Mouse (Mus musculus): ENCODE data around the gene Bpifa1. TPM values are rescaled to one million over a fixed set of nuclear protein-coding genes. Genes with fewer than 3 reads are reported as not detected.
"Not testable (repeated sequence)": the region's sequence is repeated elsewhere in the genome, so short reads cannot be mapped to it uniquely, and the experiment has no call there.

Bpifa1 gene
- polyA plus RNA-seq, 1 experiment from 2014 or later, result not detected

DNA sequence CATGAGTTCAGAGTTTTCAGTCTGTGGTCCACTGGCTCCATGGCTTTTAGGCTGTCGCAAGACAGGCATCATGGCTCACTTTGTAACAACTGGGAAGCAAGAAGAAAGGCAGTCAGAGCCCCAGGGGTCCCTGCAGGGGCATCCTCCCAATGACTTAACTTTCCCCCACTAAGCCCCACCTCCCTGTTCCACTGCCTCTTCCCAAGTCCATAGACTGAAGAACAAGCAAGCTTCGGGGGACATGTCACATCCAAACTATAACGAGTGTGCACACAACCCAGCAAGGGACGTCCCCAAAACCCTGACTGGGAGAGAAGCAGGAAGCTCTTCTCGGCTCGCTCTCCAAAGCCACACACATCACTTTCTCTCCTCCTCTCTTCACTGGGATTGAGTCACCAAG, 28.9 kb downstream of the Bpifa1 start:
- no peak for ATAC-seq
- Histone ChIP-seq H3K4me2 (ENCODE audit: low read length) (no peak overlapping the region), H3K27ac (ENCODE audit: low read length) (no peak overlapping the region), H3K4me1 (replicated peaks; ENCODE audit: control insufficient read depth, insufficient read depth, low read length) (no peaks in the 10 kb centered on the region), H3K9me3 (ENCODE audit: control insufficient read depth, low read length) (no peaks in the 10 kb centered on the region), H3K27me3 (replicated peaks; ENCODE audit: control insufficient read depth, insufficient read depth, low read length) (no peaks in the 10 kb centered on the region), H3K9ac (replicated peaks; ENCODE audit: low read depth, low read length) (no peak overlapping the region), H3K36me3 (ENCODE audit: control insufficient read depth, insufficient read depth) (no peaks in the 10 kb centered on the region), H3K4me3 (replicated peaks; ENCODE audit: low read length) (no peak overlapping the region)
- WGBS, result 77% methylated on average over 6 of the region's 6 CpGs

GRCm38 (mm10) chr2:154173313-154173712, 30.6 kb downstream of the Bpifa1 start:
- Histone ChIP-seq H3K4me1 (replicated peaks; ENCODE audit: control insufficient read depth, insufficient read depth, low read length) (no peaks in the 10 kb centered on the region), H3K9ac (replicated peaks; ENCODE audit: low read depth, low read length) (no peak overlapping the region), H3K27ac (ENCODE audit: low read length) (no peak overlapping the region), H3K4me3 (replicated peaks; ENCODE audit: low read length) (no peak overlapping the region), H3K36me3 (ENCODE audit: control insufficient read depth, insufficient read depth) (no peaks in the 10 kb centered on the region), H3K9me3 (ENCODE audit: control insufficient read depth, low read length) (no peaks in the 10 kb centered on the region), H3K4me2 (ENCODE audit: low read length) (no peak overlapping the region), H3K27me3 (replicated peaks; ENCODE audit: control insufficient read depth, insufficient read depth, low read length) (no peaks in the 10 kb centered on the region)
- WGBS, result 46% methylated on average over 1 of the region's 1 CpGs
- no peak for ATAC-seq

GRCm38 (mm10) chr2:154181900-154182299, 39.2 kb downstream of the Bpifa1 start:
- 82% methylated on average over 7 of the region's 7 CpGs for WGBS

DNA sequence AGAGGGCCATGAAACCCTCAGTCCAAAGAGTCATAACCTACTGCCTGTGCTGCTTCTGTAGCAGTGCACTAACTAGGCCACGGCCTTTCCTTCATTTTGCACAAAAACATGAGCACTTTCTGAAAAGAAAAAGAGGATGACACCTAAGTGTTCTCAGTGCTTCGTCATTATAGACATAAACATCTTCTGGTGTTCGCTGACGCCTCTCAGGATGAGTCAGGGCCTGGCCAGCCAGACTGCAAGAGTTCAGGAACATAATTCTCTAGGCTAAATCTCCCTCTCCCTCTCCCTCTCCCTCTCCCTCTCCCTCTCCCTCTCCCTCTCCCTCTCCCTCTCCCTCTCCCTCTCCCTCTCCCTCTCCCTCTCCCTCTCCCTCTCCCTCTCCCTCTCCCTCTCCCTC, 40.4 kb downstream of the Bpifa1 start:
- not testable (repeated sequence) for H3K36me3 ChIP-seq (ENCODE audit: control insufficient read depth, insufficient read depth); ATAC-seq; H3K27me3 ChIP-seq (replicated peaks; ENCODE audit: control insufficient read depth, insufficient read depth, low read length); H3K27ac ChIP-seq (ENCODE audit: low read length); H3K4me2 ChIP-seq (ENCODE audit: low read length); H3K9me3 ChIP-seq (ENCODE audit: control insufficient read depth, low read length); H3K9ac ChIP-seq (replicated peaks; ENCODE audit: low read depth, low read length); H3K4me1 ChIP-seq (replicated peaks; ENCODE audit: control insufficient read depth, insufficient read depth, low read length); H3K4me3 ChIP-seq (replicated peaks; ENCODE audit: low read length)
- 78% methylated on average over 4 of the region's 4 CpGs for WGBS

More at GRCm38 (mm10) chr2:154181900-154182299, 39.2 kb downstream of the Bpifa1 start:
- not testable (repeated sequence) for ATAC-seq; H3K4me1 ChIP-seq (replicated peaks; ENCODE audit: control insufficient read depth, insufficient read depth, low read length); H3K4me2 ChIP-seq (ENCODE audit: low read length); H3K27me3 ChIP-seq (replicated peaks; ENCODE audit: control insufficient read depth, insufficient read depth, low read length); H3K4me3 ChIP-seq (replicated peaks; ENCODE audit: low read length); H3K9me3 ChIP-seq (ENCODE audit: control insufficient read depth, low read length); H3K27ac ChIP-seq (ENCODE audit: low read length); H3K36me3 ChIP-seq (ENCODE audit: control insufficient read depth, insufficient read depth); H3K9ac ChIP-seq (replicated peaks; ENCODE audit: low read depth, low read length)

DNA sequence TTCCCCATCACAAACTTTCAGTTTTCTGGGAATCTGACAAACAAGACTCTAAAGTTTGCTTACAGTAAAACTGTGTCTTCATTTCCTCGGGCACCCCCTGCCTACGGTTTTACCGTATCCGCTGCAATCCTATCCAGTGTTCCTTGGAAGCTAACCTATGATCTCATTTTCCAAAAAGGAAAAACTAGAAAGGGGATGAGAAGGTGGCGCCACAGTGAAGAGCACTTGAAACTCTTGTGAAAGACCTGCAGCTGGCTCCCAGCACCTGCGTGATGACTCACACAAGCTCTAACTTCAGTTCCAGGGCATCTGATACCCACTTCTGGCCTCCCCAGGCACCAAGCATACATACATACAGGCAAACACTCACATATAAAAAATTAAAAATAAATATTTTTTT, 42.6 kb downstream of the Bpifa1 start:
- Histone ChIP-seq H3K4me3 (replicated peaks; ENCODE audit: low read length) (no peak overlapping the region), H3K27ac (ENCODE audit: low read length) (no peak overlapping the region), H3K4me2 (ENCODE audit: low read length) (no peak overlapping the region), H3K27me3 (replicated peaks; ENCODE audit: control insufficient read depth, insufficient read depth, low read length) (no peaks in the 10 kb centered on the region), H3K9me3 (ENCODE audit: control insufficient read depth, low read length) (no peaks in the 10 kb centered on the region), H3K4me1 (replicated peaks; ENCODE audit: control insufficient read depth, insufficient read depth, low read length) (no peaks in the 10 kb centered on the region), H3K36me3 (ENCODE audit: control insufficient read depth, insufficient read depth) (no peaks in the 10 kb centered on the region), H3K9ac (replicated peaks; ENCODE audit: low read depth, low read length) (no peak overlapping the region)
- 86% methylated on average over 6 of the region's 6 CpGs for WGBS
- ATAC-seq, result no peak

GRCm38 (mm10) chr2:154185748-154186147, 43.1 kb downstream of the Bpifa1 start:
- H3K4me1 ChIP-seq (replicated peaks; ENCODE audit: control insufficient read depth, insufficient read depth, low read length), result no peaks in the 10 kb centered on the region
- H3K36me3 ChIP-seq (ENCODE audit: control insufficient read depth, insufficient read depth), result no peaks in the 10 kb centered on the region
- no peak overlapping the region for H3K4me2 ChIP-seq (ENCODE audit: low read length)
- ATAC-seq, result no peak
- no peak overlapping the region for H3K27ac ChIP-seq (ENCODE audit: low read length)
- H3K9me3 ChIP-seq (ENCODE audit: control insufficient read depth, low read length), result no peaks in the 10 kb centered on the region
- WGBS, result 93% methylated on average over 3 of the region's 3 CpGs
- H3K4me3 ChIP-seq (replicated peaks; ENCODE audit: low read length), result no peak overlapping the region
- H3K9ac ChIP-seq (replicated peaks; ENCODE audit: low read depth, low read length), result no peak overlapping the region
- no peaks in the 10 kb centered on the region for H3K27me3 ChIP-seq (replicated peaks; ENCODE audit: control insufficient read depth, insufficient read depth, low read length)

DNA sequence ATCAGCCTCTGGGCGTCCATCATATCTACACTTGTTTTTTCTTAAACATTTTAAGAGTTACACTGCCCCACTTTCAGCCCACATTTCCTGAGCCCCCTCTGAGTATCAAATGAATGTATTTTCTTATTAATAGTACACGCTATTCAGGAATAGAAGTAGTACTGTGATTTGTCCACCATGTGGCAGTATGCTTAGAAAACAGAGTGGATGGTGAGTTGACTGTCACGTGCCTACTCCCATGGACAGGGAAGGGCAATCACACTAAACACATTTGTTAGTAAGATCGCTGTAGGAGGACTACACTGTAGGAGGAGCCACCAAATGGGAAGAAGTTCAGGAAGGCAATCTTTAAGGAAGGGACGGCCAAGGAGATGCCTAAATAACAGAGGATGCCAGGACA, 44.8 kb downstream of the Bpifa1 start:
- H3K4me3 ChIP-seq (replicated peaks; ENCODE audit: low read length), result no peak overlapping the region
- H3K36me3 ChIP-seq (ENCODE audit: control insufficient read depth, insufficient read depth), result no peaks in the 10 kb centered on the region
- 47% methylated on average over 5 of the region's 5 CpGs for WGBS
- H3K4me2 ChIP-seq (ENCODE audit: low read length), result no peak overlapping the region
- no peaks in the 10 kb centered on the region for H3K4me1 ChIP-seq (replicated peaks; ENCODE audit: control insufficient read depth, insufficient read depth, low read length)
- no peak for ATAC-seq
- H3K27me3 ChIP-seq (replicated peaks; ENCODE audit: control insufficient read depth, insufficient read depth, low read length), result no peaks in the 10 kb centered on the region
- no peak overlapping the region for H3K9ac ChIP-seq (replicated peaks; ENCODE audit: low read depth, low read length)
- no peak overlapping the region for H3K27ac ChIP-seq (ENCODE audit: low read length)
- H3K9me3 ChIP-seq (ENCODE audit: control insufficient read depth, low read length), result no peaks in the 10 kb centered on the region

- Histone ChIP-seq H3K4me3 (replicated peaks; ENCODE audit: low read length) (no peak overlapping the region), H3K36me3 (ENCODE audit: control insufficient read depth, insufficient read depth) (no peaks in the 10 kb centered on the region), H3K4me1 (replicated peaks; ENCODE audit: control insufficient read depth, insufficient read depth, low read length) (no peaks in the 10 kb centered on the region), H3K9me3 (ENCODE audit: control insufficient read depth, low read length) (no peaks in the 10 kb centered on the region), H3K9ac (replicated peaks; ENCODE audit: low read depth, low read length) (no peak overlapping the region), H3K27ac (ENCODE audit: low read length) (no peak overlapping the region), H3K27me3 (replicated peaks; ENCODE audit: control insufficient read depth, insufficient read depth, low read length) (no peaks in the 10 kb centered on the region), H3K4me2 (ENCODE audit: low read length) (no peak overlapping the region)
- no peak for ATAC-seq
- WGBS, result 89% methylated on average over 7 of the region's 7 CpGs
These were observed 47.3 kb downstream of the Bpifa1 start for GRCm38 (mm10) chr2:154189877-154190434.

DNA sequence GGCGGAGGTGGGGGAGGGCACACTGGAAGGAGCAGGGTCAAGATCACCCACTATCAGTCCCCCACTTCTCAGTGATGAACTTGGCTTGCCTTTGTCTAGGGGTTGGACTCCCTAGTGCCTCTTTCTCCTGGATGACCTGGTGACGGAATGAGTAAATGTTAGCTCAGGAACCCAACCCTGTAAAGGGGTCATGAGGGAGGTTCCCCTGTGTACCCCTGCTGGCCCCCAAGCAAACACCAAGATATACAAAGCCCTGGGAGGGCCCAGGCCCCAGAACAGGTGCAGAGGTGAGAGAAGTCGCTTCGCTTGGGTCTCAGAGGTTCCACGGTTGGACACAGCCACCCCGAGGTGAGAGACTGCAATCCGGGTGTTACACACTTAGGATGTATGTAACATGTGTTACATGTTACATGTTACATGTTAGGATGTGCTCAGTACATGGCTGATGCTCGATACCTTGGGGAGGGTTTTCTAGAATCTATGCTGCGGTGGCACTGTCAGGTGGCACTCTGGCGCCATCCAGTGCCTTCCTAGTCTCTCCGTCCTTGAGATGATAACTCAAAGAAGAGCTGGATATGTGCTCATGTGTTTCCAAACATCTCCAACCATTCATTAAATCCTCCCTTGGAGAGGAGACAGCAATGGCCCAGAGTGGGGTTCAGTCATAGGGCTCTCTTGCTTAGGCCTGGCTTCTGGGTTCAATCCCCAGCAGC, 48.0 kb downstream of the Bpifa1 start, which contains the start of gene Bpifb1:
Gene Bpifb1 (plus strand): TSS at position 273 of the 713 bp plus-strand sequence.
- no peak within 1 kb of the TSS for H3K27ac ChIP-seq (ENCODE audit: low read length)
- no peaks in the 10 kb centered on the region for H3K4me1 ChIP-seq (replicated peaks; ENCODE audit: control insufficient read depth, insufficient read depth, low read length)
- no peaks in the 10 kb centered on the region for H3K27me3 ChIP-seq (replicated peaks; ENCODE audit: control insufficient read depth, insufficient read depth, low read length)
- no peaks in the 10 kb centered on the region for H3K36me3 ChIP-seq (ENCODE audit: control insufficient read depth, insufficient read depth)
- no peak within 1 kb of the TSS for H3K4me3 ChIP-seq (replicated peaks; ENCODE audit: low read length)
- no peak for ATAC-seq
- H3K9ac ChIP-seq (replicated peaks; ENCODE audit: low read depth, low read length), result no peak within 1 kb of the TSS
- no peaks in the 10 kb centered on the region for H3K9me3 ChIP-seq (ENCODE audit: control insufficient read depth, low read length)
- 85% methylated on average over 11 of the region's 11 CpGs for WGBS
- no peak within 1 kb of the TSS for H3K4me2 ChIP-seq (ENCODE audit: low read length)
